Mouse (Mus musculus) right cerebral cortex, adult 18-20 months (tissue): ENCODE results near the gene Ubxn2a.

Source experiments
- DNase-seq: peaks from one replicate; pipeline ENCODE4 v3.0.0; 2022; ENCODE audit warnings: mixed read lengths

The Ubxn2a gene

GRCm38 (mm10) chr12:4878296-4878783 is 29.2 kb downstream of the Ubxn2a start:
- DNase-seq, result no peak

GRCm38 (mm10) chr12:4875623-4876022 is 31.9 kb downstream of the Ubxn2a start:
- DNase-seq, result no peak

GRCm38 (mm10) chr12:4874161-4874927 is 33.2 kb downstream of the Ubxn2a start, which contains the start of gene Mfsd2b:
TSS of gene Mfsd2b (minus strand) at chr12:4874359.
- peak; percentile 49 for DNase-seq

- no peak for DNase-seq
Measured at GRCm38 (mm10) chr12:4873531-4873930, 34.0 kb downstream of the Ubxn2a start.

- DNase-seq, result no peak
Measured at GRCm38 (mm10) chr12:4872983-4873477, 34.5 kb downstream of the Ubxn2a start.

- DNase-seq, result no peak
Measured at GRCm38 (mm10) chr12:4872273-4872672, 35.2 kb downstream of the Ubxn2a start.

GRCm38 (mm10) chr12:4871260-4871659 is 36.2 kb downstream of the Ubxn2a start:
- DNase-seq, result no peak

GRCm38 (mm10) chr12:4868924-4869323 is 38.6 kb downstream of the Ubxn2a start:
- no peak for DNase-seq

- peak; percentile 69 for DNase-seq
Measured at GRCm38 (mm10) chr12:4864338-4864690, 43.2 kb downstream of the Ubxn2a start.

GRCm38 (mm10) chr12:4863654-4864337 is 43.7 kb downstream of the Ubxn2a start:
- no peak for DNase-seq

- DNase-seq, result no peak
Measured at GRCm38 (mm10) chr12:4862672-4863071, 44.8 kb downstream of the Ubxn2a start.

GRCm38 (mm10) chr12:4859241-4859914 is 48.1 kb downstream of the Ubxn2a start:
- DNase-seq, result no peak

- no peak for DNase-seq
Measured at GRCm38 (mm10) chr12:4856834-4857233, 50.7 kb downstream of the Ubxn2a start.

- no peak for DNase-seq
Measured at GRCm38 (mm10) chr12:4856160-4856559, 51.3 kb downstream of the Ubxn2a start.

- DNase-seq, result no peak
Measured at GRCm38 (mm10) chr12:4843741-4844140, 63.8 kb downstream of the Ubxn2a start.

GRCm38 (mm10) chr12:4842890-4843597 is 64.5 kb downstream of the Ubxn2a start, which contains the start of gene Wdcp:
TSS of gene Wdcp (plus strand) at chr12:4843303.
- peak; percentile 95 for DNase-seq

- no peak for DNase-seq
Measured at GRCm38 (mm10) chr12:4842456-4842855, 65.0 kb downstream of the Ubxn2a start.

- DNase-seq, result peak; percentile 56
Measured at GRCm38 (mm10) chr12:4841392-4841887, 66.1 kb downstream of the Ubxn2a start, which contains the start of gene Fkbp1b. TSS of gene Fkbp1b (minus strand) at chr12:4841591.

- DNase-seq, result no peak
Measured at GRCm38 (mm10) chr12:4840741-4841140, 66.8 kb downstream of the Ubxn2a start.

- DNase-seq, result no peak
Measured at GRCm38 (mm10) chr12:4840010-4840409, 67.5 kb downstream of the Ubxn2a start.

- DNase-seq, result no peak
Measured at GRCm38 (mm10) chr12:4836959-4837358, 70.5 kb downstream of the Ubxn2a start.
